Mouse (Mus musculus) myocyte (in vitro differentiated cells): Measurements from ENCODE around the gene Rcor1. TPM values are rescaled to one million over a fixed set of nuclear protein-coding genes. Genes with fewer than 3 reads are reported as not detected.

Experiments
- H3K27me3 ChIP-seq: one replicate; pipeline ENCODE4 v1.6.1; 2011; ENCODE audit not compliant: control insufficient read depth, insufficient read depth, insufficient read length
- H3K36me3 ChIP-seq: one replicate; pipeline ENCODE4 v1.6.1; 2011; ENCODE audit not compliant: control insufficient read depth, insufficient read depth
- H3K4me2 ChIP-seq: one replicate; pipeline ENCODE4 v1.6.1; 2011; ENCODE audit warnings: low read depth, control low read depth
- H3K4me3 ChIP-seq: one replicate; pipeline ENCODE4 v1.5.1; 2011; ENCODE audit warnings: mild to moderate bottlenecking, control low read depth, moderate library complexity
- H3K79me2 ChIP-seq: one replicate; pipeline ENCODE4 v1.6.1; 2011; ENCODE audit not compliant: control insufficient read depth, insufficient read depth
- H3ac ChIP-seq: one replicate; pipeline ENCODE4 v1.6.1; 2011; ENCODE audit not compliant: control insufficient read depth, insufficient read length
- CEBPB ChIP-seq: IDR thresholded peaks from 2 replicates; pipeline ENCODE4 v1.6.1; 2011; ENCODE audit warnings: mild to moderate bottlenecking, moderate library complexity; ENCODE audit not compliant: poor library complexity, insufficient read depth, severe bottlenecking
- E2F4 ChIP-seq: IDR thresholded peaks from one replicate; pipeline ENCODE4 v1.6.1; 2011; ENCODE audit warnings: mild to moderate bottlenecking, control low read depth, moderate library complexity; ENCODE audit not compliant: insufficient read depth
- MAX ChIP-seq: IDR thresholded peaks from one replicate; pipeline ENCODE4 v1.6.1; 2011; ENCODE audit warnings: low read depth, mild to moderate bottlenecking, control low read depth
- MYOD1 ChIP-seq, 3 experiments: IDR thresholded peaks; one replicate each; pipeline ENCODE4 v1.6.1; 2011; ENCODE audit warnings: control low read depth in 2 of 3, low read depth in 2 of 3, mild to moderate bottlenecking in 2 of 3, moderate library complexity in 1 of 3; ENCODE audit not compliant: insufficient read length in 2 of 3, control insufficient read depth in 1 of 3
- MYOG ChIP-seq, 3 experiments: IDR thresholded peaks; one replicate each; pipeline ENCODE4 v1.6.1; 2011; ENCODE audit warnings: control low read depth in 2 of 3, low read depth in 2 of 3, mild to moderate bottlenecking in 2 of 3; ENCODE audit not compliant: insufficient read length in 2 of 3, control insufficient read depth in 1 of 3, insufficient read depth in 1 of 3
- POLR2A ChIP-seq: IDR thresholded peaks from one replicate; pipeline ENCODE4 v1.6.1; 2011; ENCODE audit warnings: low read depth, mild to moderate bottlenecking, control low read depth, moderate library complexity; ENCODE audit not compliant: insufficient read length
- POLR2AphosphoS2 ChIP-seq: IDR thresholded peaks from one replicate; pipeline ENCODE4 v1.6.1; 2011; ENCODE audit warnings: low read depth, control low read depth; ENCODE audit not compliant: insufficient read length
- REST ChIP-seq: IDR thresholded peaks from one replicate; pipeline ENCODE4 v1.6.1; 2011; ENCODE audit warnings: mild to moderate bottlenecking, control low read depth, moderate library complexity; ENCODE audit not compliant: insufficient read depth, insufficient read length
- SRF ChIP-seq: IDR thresholded peaks from one replicate; pipeline ENCODE4 v1.6.1; 2011; ENCODE audit warnings: low read depth; ENCODE audit not compliant: control insufficient read depth, insufficient read length
- TCF12 ChIP-seq: IDR thresholded peaks from one replicate; pipeline ENCODE4 v1.6.1; 2011; ENCODE audit warnings: mild to moderate bottlenecking, control low read depth; ENCODE audit not compliant: poor library complexity, insufficient read depth, severe bottlenecking
- TCF3 ChIP-seq: IDR thresholded peaks from one replicate; pipeline ENCODE4 v1.6.1; 2011; ENCODE audit warnings: low read depth, control low read depth; ENCODE audit not compliant: insufficient read length
- USF1 ChIP-seq: IDR thresholded peaks from one replicate; pipeline ENCODE4 v1.6.1; 2011; ENCODE audit warnings: low read depth, mild to moderate bottlenecking, control low read depth, moderate library complexity
- polyA plus RNA-seq: library from polyadenylated mRNA; unstranded; fragments of >200 nt; fragmentation: generic; extraction: Trizol; gene quantifications from one replicate; pipeline ENCODE4 v1.2.1, GENCODE M21; 2012; ENCODE audit warnings: missing spikeins

Rcor1 gene
- polyA plus RNA-seq, 1 experiment: 9.4 TPM

DNA sequence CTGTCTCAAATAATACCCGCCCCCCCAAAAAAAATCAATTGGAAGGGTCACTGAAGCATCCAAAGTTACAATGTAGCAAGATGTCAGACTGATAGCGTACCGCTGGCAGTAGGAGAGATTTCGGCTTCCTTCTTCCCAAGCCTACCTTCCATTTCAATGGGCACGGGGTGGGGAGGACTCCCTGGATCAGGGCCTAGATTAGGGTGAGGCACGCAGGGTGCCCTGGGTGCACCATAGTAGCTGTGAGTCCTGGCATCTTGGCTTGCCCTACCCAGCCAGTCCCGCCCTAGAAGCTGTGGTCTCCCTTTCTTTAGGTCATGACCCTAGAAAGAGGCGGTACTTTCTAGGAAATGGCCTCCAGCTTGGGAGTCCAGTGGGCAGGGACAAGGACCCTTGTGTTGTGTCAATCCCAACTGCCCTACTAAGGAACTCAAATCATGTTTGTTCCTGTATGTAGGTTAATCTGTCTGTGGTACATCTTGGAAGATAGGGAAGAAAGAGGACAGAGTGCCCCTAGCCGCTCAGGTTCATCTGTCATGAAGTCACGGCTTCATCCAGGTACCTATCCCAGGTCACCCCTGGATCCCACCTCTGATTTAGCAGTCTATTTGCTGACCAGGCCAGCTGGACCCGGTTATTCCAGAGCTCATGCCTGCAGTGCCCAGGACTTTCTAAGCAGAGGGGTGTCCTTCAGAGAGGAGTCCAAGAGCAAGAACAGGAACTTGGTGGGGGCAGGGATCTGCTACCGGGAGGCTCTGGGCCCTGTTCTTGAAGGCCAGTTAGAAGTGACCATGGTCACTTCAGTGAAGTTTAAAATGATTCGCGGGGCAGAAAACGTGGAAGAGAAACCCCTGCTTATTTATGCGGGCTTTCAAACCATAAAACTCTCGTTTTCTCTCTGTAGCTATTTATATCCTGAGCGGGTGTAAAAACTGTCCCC lies 1.6 kb upstream of the Rcor1 start:
- H3K27me3 ChIP-seq: no peaks in the 10 kb centered on the region
- peaks cover 28% of the 10 kb centered on the region for H3K79me2 ChIP-seq
- TF ChIP-seq MYOD1 (IDR thresholded peaks at IDR 0.05; ENCODE audit: control insufficient read depth in 1 of 3, insufficient read length in 2 of 3, low read depth in 2 of 3): no peak
- TF ChIP-seq CEBPB: no peak
- no peak for TF ChIP-seq USF1
- TF ChIP-seq TCF3: no peak
- no peak for TF ChIP-seq SRF
- H3K4me2 ChIP-seq: peak overlapping the region; percentile 91
- H3K4me3 ChIP-seq: peak overlapping the region; percentile 66
- peak overlapping the region; percentile 82 for H3ac ChIP-seq
- H3K36me3 ChIP-seq: no peaks in the 10 kb centered on the region

DNA sequence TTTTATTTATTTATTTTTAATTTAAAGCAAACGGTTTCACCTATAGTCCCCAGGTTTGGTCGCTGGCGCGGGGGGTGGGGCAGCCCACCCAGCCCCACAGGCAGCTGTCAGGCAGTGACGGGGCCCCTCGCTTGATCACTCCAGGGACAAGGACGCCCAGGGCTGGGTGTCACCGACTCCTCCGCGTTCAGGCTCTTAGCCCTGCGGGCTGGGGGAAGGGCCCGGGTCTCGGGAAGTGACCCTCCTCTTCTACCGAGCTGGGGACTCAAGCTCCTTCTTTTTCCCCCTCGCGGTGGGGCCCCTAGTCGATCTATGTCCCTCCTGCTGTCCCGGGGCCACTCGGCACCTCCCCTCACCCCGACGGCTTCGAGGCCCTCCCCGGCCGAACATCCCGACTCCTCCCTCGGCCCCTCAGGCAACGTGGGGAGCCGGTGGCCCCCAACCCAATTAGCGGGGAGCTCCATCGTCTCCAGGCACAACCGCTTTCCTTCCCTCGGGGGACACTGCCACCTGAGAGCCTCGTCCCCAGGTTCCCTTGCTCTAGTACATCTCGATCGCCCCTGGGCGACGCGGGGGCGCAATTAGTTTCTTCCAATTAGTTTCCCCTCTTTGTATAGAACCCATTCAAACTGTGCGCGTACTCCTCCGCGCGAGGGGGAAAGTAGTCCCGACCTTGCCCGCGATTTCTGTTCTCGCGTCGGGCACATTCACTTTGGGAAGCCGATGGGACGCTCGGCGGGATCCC lies 748 bp upstream of the Rcor1 start:
- H3ac ChIP-seq: peak overlapping the region; percentile 82

DNA sequence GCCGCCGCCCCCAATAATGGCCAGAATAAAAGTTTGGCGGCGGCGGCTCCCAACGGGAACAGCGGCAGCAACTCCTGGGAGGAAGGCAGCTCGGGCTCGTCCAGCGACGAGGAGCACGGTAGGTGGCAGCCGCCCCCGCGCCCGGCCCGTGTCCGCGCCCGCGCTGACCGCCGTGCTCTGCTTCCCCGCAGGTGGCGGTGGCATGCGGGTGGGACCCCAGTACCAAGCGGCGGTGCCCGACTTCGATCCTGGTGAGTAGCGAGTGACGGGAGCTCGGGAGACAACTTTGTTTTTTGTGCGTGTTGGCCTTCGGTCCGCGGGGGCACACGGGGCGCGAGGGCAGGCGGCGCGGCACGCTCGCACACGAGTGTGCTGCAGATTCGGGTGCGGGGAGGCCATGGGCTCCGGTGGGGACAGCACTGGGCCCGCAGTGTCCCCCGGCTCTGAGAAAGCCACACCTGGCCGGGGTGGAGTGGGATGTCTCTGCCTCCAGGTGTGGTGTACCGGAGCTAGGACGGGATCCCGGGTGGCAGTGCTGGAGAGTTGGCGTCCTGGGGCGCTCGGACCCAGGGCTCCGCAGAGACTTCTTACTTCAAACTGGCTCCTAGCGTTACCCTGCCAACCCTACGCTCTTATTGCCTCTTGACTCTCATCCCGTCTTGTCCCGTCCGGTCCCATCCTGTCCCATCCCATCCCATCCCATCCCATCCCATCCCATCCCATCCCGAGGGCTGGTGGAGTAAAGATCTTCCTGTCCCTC lies 800 bp downstream of the Rcor1 start:
- peak overlapping the region; percentile 66 for H3K4me3 ChIP-seq
- H3K79me2 ChIP-seq: peaks cover 52% of the 10 kb centered on the region

More for the DNA sequence above, 748 bp upstream of the Rcor1 start:
- Histone ChIP-seq H3K4me3 (peak overlapping the region; percentile 66), H3K27me3 (no peaks in the 10 kb centered on the region), H3K4me2 (peak overlapping the region; percentile 91), H3K36me3 (no peaks in the 10 kb centered on the region), H3K79me2 (peaks cover 37% of the 10 kb centered on the region)
- TF ChIP-seq SRF (no peak), USF1 (no peak), TCF12 (no peak), E2F4 (peak; percentile 48), CEBPB (no peak), MYOD1 (IDR thresholded peaks at IDR 0.05; ENCODE audit: control insufficient read depth in 1 of 3, insufficient read length in 2 of 3, low read depth in 2 of 3) (peak in 2 of 3 experiments; percentile 24 to 71), POLR2AphosphoS2 (no peak), REST (no peak), MYOG (IDR thresholded peaks at IDR 0.05; ENCODE audit: control insufficient read depth in 1 of 3, insufficient read depth in 1 of 3, insufficient read length in 2 of 3, low read depth in 2 of 3) (peak in 2 of 3 experiments; percentile 4 to 79), MAX (no peak), POLR2A (peak; percentile 46), TCF3 (no peak)

DNA sequence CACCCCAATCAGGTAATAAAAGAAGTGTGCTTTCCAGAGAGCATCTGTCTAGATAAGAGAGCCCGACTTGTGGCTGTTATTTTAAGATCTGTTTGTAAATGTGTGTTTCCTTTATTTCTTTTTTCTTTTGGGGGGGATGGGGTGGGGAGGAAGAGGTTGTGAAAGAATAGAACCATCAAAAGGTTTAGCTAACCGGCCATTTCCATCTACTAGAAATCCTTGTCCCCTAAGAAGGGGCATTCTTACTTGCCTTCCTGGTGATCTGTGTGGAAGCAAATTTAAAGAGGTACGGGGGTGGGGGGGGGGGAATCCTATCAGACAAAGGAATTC lies 1.3 kb downstream of the Rcor1 start:
- Histone ChIP-seq H3K36me3 (no peaks in the 10 kb centered on the region), H3ac (peak overlapping the region; percentile 82), H3K4me3 (peak overlapping the region; percentile 66), H3K4me2 (peak overlapping the region; percentile 85), H3K27me3 (no peaks in the 10 kb centered on the region), H3K79me2 (peaks cover 58% of the 10 kb centered on the region)
- TF ChIP-seq USF1 (no peak), CEBPB (no peak), MYOD1 (IDR thresholded peaks at IDR 0.05; ENCODE audit: control insufficient read depth in 1 of 3, insufficient read length in 2 of 3, low read depth in 2 of 3) (no peak), MYOG (IDR thresholded peaks at IDR 0.05; ENCODE audit: control insufficient read depth in 1 of 3, insufficient read depth in 1 of 3, insufficient read length in 2 of 3, low read depth in 2 of 3) (no peak)

More for the DNA sequence above, 800 bp downstream of the Rcor1 start:
- Histone ChIP-seq H3K27me3 (no peaks in the 10 kb centered on the region), H3K4me2 (peak overlapping the region; percentile 85), H3K36me3 (no peaks in the 10 kb centered on the region), H3ac (peak overlapping the region; percentile 82)
- TF ChIP-seq REST (no peak), CEBPB (no peak), TCF3 (no peak), TCF12 (no peak), POLR2A (peak; percentile 37), SRF (no peak), MYOD1 (IDR thresholded peaks at IDR 0.05; ENCODE audit: control insufficient read depth in 1 of 3, insufficient read length in 2 of 3, low read depth in 2 of 3) (peak in 1 of 3 experiments; percentile 8), MAX (no peak), MYOG (IDR thresholded peaks at IDR 0.05; ENCODE audit: control insufficient read depth in 1 of 3, insufficient read depth in 1 of 3, insufficient read length in 2 of 3, low read depth in 2 of 3) (peak in 1 of 3 experiments; percentile 27), POLR2AphosphoS2 (no peak), USF1 (no peak), E2F4 (no peak)
